Mouse (Mus musculus): Measurements from ENCODE around the gene Lifr.
A peak's percentile ranks its signal among the peaks of the same experiment; 100 is the strongest.

Lifr gene

DNA sequence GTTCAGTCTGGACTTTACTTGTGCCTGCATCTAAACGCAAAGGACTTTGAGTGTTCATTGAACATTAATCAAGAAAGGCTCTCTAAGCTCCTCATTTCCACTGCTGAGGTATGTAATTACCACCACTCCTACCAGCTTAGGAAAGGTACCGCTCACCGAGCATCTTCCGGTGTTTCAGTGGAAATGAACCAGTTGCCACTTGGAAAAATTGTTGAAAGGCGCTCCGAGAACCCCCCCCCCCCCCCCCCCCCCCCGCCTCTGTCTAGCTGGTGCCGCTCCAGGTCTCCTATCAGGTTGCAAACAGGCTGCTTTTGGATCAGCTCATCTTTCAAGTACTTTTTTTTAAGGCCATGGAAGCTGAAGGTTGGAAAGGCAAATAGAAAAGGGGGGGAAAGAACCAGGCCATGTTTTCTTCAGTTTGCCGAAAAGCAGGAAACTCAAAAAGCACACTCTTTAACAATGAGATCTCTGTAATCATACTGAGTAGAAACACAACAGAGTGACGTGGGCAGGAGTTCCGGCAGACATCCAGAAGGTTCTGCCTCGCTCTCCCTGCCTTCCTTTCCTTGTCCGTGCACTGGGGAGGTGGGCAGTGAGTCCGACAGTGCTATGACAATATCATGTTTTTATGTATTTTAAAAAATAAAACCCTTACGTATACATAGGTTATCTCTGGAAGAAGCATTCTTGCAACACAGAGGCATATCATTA is 9.3 kb upstream of the Lifr start:
- no peak for DNase-seq (ENCODE audit: low spot score in 2 of 2)

DNA sequence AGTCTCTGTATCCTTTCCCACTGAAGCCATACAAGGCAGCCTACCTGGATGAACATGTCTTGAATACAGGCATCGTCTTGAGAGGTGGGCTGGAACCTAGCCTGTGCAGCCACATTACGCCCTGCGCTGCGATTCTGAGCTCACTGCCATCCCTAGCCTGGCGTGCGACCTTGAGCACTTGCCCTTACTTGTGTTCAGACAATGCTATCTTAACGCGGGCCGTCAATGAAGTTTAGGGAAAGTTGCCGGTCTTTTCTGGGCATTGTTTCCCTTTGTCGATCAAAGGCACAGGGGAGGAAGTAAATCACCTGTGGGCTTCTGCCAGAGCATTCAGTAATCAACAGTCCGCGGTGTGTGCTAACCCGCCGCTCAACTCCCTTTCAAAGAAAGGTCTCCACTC is 8.6 kb upstream of the Lifr start:
- no peak for DNase-seq (ENCODE audit: low spot score in 2 of 2)

DNA sequence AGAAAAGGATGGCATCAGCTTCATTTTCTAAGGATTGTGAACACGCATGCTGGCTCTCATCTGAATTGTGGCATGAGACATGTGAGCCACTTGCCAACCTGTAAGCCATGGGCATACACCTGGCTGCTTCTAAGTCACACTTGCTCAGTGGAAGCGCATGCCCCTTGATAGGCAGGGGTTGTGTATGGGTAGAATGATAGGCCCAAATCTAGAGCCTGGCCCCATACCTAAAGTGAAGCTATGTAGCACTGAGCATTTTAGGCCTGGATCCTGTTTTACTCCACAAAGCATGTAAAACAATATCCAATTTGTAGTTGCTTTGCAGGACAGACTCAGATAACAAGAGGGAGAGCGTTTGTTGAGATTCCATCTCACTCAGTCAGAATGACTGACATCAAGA is 7.5 kb upstream of the Lifr start:
- no peak for DNase-seq (ENCODE audit: low spot score in 2 of 2)

DNA sequence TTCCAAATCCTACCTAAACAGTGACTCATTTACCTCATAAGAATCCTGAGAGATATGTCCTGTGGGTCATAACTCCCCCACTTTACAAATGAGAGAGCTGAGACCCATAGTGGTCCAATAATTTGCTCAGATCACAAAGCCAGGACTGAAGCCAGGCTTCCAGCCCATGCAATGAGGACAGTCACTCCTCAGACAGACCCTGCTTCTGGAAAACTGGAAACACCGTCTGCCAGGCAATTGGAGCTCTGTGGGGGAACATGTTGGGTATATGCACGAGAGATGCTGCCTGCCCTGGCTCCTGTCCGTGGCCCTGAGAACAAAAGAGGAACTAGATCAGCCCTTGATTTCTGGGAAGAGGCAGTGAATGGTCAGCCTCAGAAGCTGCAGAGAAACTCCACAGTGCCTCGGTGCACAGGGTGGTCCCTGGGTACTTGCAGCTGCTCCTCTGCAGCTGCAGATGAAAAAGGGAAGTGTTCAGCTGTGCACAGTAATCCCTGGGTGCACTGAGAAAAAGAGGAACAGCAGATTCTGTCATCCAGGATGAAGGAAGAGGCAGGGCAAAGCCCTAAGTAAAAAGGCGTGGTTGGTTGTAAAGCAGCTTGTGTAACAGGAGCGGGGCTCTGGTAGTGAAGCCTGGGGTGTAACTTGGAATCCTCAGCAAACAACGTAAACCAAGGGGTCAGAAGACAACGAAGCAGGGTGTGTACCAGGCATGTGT is 5.5 kb upstream of the Lifr start:
- DNase-seq (ENCODE audit: low spot score in 2 of 2), result no peak

DNA sequence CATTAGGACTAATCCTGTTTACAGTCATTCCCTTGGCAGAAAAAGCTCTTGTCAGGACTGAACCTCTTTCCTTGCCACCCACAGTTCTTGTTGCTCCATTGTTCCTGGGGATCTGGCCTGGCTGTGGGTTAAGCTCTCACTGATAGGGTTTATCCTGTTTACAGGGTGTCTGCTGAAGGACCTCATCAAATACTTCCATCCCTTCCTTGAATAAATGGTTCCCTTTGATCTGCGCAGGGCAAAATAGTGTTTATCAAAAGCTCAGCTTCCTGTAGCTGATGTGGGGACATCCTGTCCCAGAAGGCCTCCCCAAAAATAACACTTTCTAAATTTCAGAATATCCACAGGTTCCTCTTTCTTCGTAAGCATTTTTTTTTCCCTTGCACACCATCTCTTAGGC is 1.7 kb upstream of the Lifr start:
- DNase-seq (ENCODE audit: low spot score in 2 of 2), result no peak

DNA sequence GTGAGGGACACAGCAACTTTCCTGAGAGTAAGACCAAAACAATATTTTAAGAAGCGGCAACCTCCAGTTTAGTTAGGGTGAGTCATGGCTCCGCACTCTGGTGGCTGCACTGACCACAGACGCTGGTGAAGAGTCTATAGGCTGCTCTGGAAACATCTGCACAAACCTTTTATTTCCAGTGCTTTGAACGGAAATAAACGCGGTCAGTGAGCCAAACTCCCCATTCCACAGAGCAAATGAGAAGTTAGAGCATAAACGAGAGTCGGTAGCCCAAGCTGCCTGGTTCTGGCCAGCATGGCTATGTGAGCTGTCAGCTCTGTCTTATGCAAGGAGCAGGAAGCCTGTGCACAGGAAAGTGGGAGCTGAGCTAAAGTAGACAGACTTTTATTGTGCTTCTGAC is 1.9 kb downstream of the Lifr start:
- DNase-seq (ENCODE audit: low spot score in 2 of 2), result no peak

DNA sequence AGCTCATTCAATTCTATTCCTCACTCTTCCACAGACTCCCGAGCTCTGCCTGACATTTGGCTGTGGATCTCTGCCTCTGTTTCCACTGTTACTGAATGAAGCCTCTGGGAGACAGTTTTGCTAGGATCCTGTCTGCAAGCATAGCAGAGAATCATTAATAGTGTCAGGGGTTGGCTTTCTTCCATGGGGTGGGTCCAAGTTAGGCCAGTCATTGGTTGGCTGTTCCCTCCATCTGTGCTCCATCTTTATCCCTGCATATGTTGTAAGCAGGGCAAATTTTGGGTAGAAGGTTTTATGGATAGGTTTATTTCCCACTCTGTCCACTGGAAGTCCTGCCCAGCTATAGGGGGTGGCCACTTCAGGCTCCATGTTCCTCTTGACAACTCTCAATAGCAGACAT is 9.0 kb downstream of the Lifr start:
- DNase-seq (ENCODE audit: low spot score in 2 of 2), result no peak

DNA sequence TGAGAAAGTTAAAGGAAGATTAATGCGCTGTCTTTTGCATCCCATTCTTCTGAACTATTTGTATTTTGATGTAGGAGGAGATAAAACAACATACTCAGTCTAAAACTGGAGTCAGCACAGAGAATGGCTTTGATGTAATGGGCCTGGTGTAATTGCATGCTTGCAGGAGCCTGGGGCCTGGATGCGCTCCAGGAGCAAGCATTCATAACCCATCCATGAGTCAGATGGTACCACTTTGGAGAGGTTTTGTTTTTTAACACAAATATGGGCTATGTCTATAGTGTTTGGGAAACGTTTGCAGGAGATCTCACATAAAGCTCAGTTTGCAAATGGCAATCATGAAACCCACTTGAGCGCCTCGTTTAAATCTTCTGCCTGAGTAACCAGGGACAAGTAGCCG is 9.8 kb downstream of the Lifr start:
- no peak for DNase-seq (ENCODE audit: low spot score in 2 of 2)

DNA sequence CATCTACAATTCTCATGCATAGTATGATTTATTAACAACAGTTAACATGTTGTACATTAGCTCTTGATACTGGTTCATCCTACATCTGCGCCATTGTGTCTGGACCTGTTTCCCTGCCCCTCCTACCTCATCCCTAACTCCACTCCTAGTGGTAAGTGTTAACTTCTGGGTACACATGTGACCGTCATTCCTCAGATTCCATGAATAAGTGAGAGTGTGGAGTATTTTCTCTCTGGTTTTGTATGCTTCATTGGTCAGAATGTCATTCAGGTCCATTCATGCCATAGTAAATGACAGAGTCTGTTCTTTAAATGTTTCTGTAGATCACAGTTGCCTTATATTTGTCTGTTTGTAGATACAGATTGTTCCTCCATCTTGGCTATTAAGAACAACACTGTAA is 12.6 kb downstream of the Lifr start:
- DNase-seq (ENCODE audit: low spot score in 2 of 2), result no peak

DNA sequence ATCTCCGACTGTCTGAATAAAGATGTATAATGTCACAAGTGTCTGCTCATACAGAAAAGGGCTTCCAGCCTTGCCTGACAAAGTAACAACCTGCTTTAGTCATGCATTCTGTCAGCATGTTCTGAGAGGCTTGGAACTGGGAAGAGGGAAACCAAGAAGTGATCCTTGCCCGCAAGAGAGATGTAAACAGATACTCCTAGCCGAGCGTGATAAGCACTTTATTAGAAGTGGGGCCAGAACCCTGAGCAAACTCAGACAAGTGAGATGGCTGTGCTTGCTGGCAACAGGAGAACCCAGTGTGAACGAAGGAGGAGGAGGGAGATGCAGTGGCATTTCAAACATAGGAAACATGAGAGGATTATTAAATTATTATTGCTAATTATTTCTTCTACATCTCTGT is 14.8 kb downstream of the Lifr start:
- DNase-seq (ENCODE audit: low spot score in 2 of 2), result no peak

DNA sequence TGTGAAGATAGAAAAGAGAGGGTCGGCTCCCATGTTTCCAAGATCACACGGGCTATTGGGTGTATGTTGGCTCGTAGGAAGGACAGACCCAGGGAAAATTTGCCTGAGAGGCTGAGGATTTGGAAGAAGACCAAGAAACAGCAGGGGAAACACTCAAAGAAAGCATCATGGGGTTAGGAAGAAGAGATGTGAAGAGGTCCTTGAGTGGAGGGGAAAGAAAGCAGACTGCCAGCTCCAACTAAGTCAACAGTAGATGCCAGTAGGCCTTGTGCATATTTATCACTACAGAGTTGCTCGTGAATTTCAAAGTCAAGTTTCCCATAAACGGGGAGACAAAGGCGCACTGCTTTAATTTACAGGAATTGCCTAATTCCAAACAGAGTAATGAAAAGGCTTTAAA is 17.7 kb downstream of the Lifr start:
- no peak for DNase-seq (ENCODE audit: low spot score in 2 of 2)

DNA sequence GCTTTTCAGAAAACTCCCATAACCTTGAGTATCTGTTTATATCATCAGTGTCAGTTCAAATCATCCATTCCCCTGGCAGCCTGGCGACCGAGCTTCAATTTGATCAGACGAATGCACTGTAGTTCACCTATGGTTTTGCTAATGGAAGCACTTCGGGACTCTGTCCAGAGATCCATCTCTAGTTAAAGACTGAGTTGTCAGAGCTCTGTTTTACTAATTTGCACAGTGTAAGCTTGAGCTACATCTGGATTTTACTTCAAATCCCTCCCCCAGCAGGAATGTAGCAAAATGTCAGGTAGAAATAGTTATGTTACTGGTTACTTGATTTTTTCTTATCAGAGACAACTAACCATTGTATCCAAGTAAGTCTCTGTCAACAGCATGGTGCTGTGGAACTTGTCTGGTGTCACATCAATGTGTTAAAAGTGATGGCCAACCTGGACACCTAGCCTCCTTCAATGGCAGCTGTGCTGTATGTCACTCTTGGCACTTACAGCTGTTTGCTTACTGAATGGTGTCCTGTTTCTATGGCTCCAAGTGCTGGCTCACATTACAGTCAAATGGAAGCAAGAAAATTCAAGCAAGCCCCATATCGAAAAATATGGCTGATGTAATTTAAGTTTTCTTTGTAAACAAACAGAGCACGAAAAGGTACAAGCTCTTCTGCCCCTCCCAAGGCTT is 22.0 kb downstream of the Lifr start:
- DNase-seq (ENCODE audit: low spot score in 2 of 2), result no peak

DNA sequence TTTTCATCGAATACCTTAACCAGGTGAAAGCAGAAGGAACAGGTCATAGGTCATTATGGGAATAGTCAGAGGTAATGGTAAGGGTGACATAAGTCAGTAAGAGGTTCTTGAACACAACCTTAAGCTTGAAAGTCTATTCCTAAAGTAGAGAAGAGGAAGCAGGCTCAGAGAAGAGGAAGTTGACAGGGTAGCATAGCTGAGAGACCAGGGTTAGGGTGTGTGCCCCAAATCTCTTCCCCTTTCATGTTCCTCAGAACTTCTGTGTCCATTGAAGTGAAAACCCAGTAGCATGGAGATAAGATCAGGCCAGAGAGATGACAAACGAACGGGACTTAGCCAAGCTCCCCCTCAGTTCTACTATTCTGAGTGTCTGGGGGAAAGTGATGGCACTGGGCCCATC is 23.5 kb downstream of the Lifr start:
- no peak for DNase-seq (ENCODE audit: low spot score in 2 of 2)

DNA sequence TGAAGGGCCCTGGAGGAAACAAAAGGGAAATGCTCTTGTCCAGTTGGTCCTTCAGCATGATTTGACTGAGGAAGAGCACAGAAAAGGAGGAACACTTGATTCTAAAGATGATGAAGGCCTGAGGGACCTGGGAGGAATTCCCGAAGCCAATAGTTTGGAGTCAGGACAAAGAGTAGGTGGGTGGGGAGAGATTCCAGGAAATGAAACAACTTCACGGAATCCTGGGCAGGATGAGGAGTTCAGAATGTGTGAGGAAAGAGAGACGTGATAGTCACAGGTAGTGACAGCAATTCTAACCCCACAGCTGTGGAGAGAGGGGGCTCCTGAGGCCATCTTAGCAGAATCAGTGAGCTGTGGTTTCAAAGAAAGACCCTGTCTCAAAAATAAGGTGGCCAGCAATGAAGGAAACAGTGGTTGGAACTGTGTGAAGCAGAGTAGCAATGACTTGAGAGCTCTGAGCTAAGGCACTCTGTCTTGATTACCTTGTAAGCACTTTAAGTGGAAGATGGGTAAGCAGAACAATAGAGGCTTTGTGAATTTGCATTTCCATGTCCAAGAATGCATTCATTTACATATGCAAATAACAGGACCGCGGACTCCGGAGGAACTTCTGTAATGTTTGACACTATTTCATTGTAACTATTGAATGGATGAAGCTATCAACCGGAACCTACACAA is 25.1 kb downstream of the Lifr start:
- no peak for DNase-seq (ENCODE audit: low spot score in 2 of 2)

DNA sequence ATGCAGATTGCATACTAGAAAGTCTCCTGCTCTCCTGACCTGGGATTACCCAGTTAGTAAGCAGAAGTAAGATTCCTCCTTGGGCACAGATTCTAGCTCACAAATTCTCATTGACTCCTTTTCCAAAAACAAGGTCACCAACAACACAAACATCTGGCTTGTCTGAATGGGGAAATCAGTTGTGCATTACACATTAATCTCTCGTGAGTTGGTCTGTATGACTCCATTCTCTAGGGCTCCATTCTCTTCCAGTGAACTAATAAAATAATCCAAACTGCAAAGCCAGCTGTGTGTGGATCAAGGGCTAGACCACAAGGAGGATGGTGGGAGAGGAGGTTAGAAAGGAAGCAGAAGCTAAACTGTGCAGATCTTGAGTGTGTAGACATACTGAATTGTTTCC is 25.8 kb downstream of the Lifr start:
- no peak for DNase-seq (ENCODE audit: low spot score in 2 of 2)

DNA sequence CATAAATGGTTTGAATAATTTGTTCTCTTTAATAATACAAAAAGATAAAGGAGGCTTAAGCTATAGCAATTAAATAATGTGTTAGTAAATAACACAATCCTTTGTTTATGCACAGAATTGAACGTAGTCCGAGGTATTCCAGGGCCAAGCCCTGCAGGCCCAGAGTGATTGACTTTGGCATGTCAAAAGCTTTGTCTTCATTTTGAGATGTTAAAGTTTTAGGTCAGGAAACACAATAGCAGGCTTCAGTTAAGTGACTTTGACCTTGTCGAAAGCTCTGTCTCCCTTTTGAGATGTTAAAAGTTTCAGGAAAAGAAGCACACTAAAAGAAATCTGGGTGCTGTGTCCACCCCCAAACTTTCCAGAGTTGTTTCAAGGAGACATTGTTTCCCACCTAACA is 26.3 kb downstream of the Lifr start:
- DNase-seq (ENCODE audit: low spot score in 2 of 2), result no peak

DNA sequence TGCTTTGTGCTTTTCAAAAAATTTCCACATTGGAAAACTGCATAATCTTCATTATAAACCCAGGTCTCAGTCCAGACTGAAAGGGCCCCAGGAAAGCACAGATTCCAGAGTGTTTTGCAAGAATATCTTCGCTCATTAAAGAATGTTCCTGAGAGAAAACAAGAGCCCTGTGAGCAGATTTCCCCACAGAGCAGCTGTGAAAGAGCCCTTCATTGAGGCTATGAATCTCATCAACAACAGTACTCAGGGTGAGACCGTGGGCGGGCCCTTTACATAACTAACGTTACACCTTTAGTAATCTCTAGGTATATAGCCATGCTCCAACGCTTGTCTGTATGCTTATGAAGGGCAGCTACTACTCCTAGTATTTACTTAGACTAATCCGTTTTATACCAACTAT is 27.5 kb downstream of the Lifr start:
- no peak for DNase-seq (ENCODE audit: low spot score in 2 of 2)

DNA sequence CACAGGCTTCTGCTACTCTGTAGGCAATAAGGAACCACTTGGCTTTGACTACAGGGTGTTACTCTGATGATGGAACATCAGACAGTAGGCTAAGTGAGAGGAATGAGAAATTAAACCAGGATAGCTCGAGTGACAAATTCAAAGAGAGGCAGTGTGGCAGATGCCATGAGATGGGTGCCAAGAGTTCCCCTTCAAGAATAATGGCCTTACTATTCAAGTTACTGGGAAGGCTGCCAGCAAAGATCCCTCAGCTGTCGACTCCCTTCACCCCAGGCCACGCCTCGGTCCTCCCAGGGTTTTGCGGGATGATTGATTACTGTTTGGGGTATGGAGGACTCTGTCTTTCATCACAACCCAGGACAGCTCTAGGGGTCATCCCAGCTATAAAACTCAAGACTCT is 28.4 kb downstream of the Lifr start:
- DNase-seq (ENCODE audit: low spot score in 2 of 2), result no peak

DNA sequence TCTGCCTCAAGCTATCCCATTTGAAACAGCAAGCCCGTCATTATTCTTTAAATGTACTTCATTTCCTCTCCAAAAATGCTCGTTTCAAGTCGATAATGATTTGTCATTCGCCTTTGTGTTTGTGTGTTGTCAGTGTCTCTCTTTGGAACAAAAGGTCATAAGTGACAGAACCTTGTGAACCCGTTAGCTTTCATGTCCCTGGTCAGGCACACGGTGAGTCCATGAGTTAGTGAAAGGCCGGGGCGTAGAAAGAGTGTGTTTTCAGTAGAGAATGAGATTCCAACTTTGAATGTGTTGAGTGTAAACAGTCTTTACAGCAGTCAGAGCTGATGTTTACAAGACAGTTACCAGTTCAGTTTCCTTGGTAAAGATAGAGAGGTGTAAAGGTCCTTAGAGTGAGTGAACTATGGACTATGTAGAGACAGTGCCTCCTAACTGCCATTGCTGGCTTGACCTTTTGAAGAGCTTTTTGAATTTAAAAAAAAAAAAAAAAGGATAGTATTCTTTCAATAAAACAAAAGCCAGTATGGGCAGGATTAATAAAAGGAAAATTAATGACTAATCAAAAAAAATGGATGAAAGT is 29.6 kb downstream of the Lifr start:
- no peak for DNase-seq (ENCODE audit: low spot score in 2 of 2)

DNA sequence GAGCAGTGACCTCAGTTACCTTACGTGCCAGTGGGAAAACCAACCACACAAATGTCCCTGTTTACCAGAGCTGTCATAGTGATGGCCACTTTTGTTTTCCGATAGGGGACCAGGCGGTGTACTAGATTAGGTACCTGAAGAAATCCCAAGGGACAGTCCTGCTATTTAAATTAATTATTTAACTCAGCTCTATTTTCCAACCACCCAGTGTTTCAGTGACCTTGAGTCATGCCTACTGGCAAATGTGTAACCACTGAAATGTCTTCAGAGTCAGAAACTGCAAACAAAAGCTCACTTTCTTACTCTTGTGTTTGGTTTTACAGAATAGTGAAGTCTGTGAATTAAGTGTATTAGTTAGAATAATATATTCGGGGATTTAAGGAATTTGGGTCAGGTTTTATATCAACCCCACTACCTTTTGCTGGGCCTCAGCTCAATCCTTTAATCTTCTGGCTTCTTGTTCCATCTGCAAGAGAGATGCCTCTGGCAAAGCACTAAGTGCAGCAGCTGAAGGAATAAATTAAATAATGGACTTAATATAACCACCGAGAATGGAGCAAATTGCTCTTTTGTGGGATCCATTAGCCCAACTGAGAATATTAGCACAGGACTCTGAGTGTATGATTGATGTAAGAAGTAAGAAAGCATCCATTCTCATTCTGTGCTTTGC is 33.5 kb downstream of the Lifr start:
- no peak for DNase-seq (ENCODE audit: low spot score in 2 of 2)

DNA sequence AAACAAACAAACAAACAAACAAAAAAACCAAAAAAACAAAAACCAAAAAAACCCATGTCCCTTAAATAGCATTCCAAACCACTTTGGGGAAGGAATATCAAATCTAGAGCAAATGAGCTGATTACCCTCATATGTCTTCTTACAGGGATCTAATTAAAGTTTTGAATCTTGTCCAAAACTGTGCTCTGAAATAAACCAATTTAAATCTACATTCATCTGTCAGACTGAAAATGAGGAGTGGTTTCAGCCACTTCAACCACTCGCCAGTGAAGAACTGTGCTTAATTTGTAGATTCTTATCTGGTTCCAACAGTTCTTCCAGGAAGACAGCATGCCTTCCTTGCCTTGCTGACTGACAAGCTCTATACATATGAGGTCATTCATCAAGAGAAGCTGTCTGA is 35.8 kb downstream of the Lifr start:
- DNase-seq (ENCODE audit: low spot score in 2 of 2), result no peak

DNA sequence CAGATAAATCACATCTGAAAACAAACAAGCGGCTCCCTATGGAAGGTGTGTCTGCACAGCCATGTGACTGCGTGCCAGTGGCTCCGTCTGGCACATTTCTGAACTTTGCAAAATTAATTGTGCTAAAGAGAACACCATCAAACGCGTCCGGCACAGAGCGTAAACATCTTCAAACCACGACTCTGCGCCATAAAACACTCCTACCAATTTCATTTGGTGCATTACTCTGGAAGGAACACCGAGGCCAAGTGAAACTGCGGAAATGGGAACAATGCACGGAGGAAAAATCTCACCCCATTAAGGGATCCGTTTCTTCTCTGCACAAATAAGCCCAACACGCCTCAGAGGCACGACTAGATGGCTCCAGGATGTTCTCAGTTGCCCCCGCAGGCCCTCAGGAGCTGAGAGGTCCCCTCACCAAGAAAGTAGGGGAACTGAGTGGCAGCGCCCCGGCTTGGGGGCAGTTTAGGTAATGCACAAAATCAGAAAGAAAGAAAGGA is 38.3 kb downstream of the Lifr start:
- peak; percentile 23 to 35 for DNase-seq (ENCODE audit: low spot score in 2 of 2)

Data from frontal cortex, postnatal 25 days (tissue).